In genomic region chr17:86263985-86264649, GRCm38 (mm10) we compare ENCODE assay signal across 26 mouse cellular contexts.
DNase-seq lines count a peak whose midpoint lies in the region; ATAC-seq lines count a peak whose summit lies in the region.
"Had no signal": no experiment of that assay in that cellular context is flagged by ENCODE, and none has a peak within 500 bp of the region (broad histone marks: within the 10 kb centered on the region; RNA-seq: fewer than 3 reads in every experiment).

No protein-coding gene starts in this region.

- H3K27me3 ChIP-seq in kidney, embryonic 14.5 days (ENCODE audit: control insufficient read depth, insufficient read depth, low read length): no peaks in the 10 kb centered on the region
- H3K27me3 ChIP-seq: embryonic facial prominence, embryonic 15.5 days; heart, embryonic 12.5 days; limb, embryonic 13.5 days; liver, embryonic 12.5 days; neural tube, embryonic 15.5 days had no signal

- H3K9ac ChIP-seq in kidney, embryonic 14.5 days (ENCODE audit: low read depth, low read length): no peak overlapping the region
- H3K9ac ChIP-seq: embryonic facial prominence, embryonic 15.5 days; heart, embryonic 12.5 days; limb, embryonic 13.5 days; liver, embryonic 12.5 days; neural tube, embryonic 15.5 days had no signal

- no peak overlapping the region for H3K4me2 ChIP-seq in kidney, embryonic 14.5 days (replicated peaks; ENCODE audit: low read depth, low read length)
- H3K4me2 ChIP-seq: embryonic facial prominence, embryonic 15.5 days; heart, embryonic 12.5 days; limb, embryonic 13.5 days; liver, embryonic 12.5 days; neural tube, embryonic 15.5 days had no signal

- peak; percentile 44 for DNase-seq in cerebellum, adult 11 months
- no peak for DNase-seq in cerebellum, postnatal 10 days
- DNase-seq in frontal cortex, postnatal 14 days (ENCODE audit: low spot score in 2 of 2): no peak
- peak; percentile 63 for DNase-seq in brain, adult 2 months (ENCODE audit: low read depth, low spot score)
- peak; percentile 59 to 65 for DNase-seq in cerebellum, postnatal 25 days
- DNase-seq in thymus, postnatal 36 days: no peak
- DNase-seq: adrenal gland, adult 8-10 months; gastrocnemius, postnatal 10 days; heart, adult 18-20 months; heart, postnatal 14 days; kidney, adult 8-10 months; kidney, postnatal 14 days; layer of hippocampus, postnatal 36 days; lung, adult 18-20 months; lung, postnatal 10 days; right cerebral cortex, postnatal 4 days; thymus, postnatal 25 days had no signal

- no peak overlapping the region for H3K4me3 ChIP-seq in kidney, embryonic 14.5 days (ENCODE audit: low read length)
- H3K4me3 ChIP-seq: embryonic facial prominence, embryonic 15.5 days; heart, embryonic 12.5 days; limb, embryonic 13.5 days; liver, embryonic 12.5 days; midbrain, embryonic 10.5 days; neural tube, embryonic 15.5 days had no signal

- H3K4me1 ChIP-seq in kidney, embryonic 14.5 days (ENCODE audit: control insufficient read depth, insufficient read depth, low read length): peaks cover 11% of the 10 kb centered on the region; the same call in 1 of the 2 replicates
- H3K4me1 ChIP-seq: liver, embryonic 12.5 days; midbrain, embryonic 10.5 days had no signal

- H3K9me3 ChIP-seq in kidney, embryonic 14.5 days (ENCODE audit: control insufficient read depth, low read length): no peaks in the 10 kb centered on the region
- H3K9me3 ChIP-seq: embryonic facial prominence, embryonic 15.5 days; heart, embryonic 12.5 days; limb, embryonic 13.5 days; liver, embryonic 12.5 days; midbrain, embryonic 10.5 days; neural tube, embryonic 15.5 days had no signal

- 0 out of 2 replicates have a peak, but pooled peaks have one; percentile 31 for ATAC-seq in frontal cortex, adult (ENCODE audit: low TSS enrichment)
- ATAC-seq in kidney, embryonic 14.5 days (ENCODE audit: low FRiP score, low TSS enrichment): no peak; the same call in 1 of the 2 replicates
- ATAC-seq: activated CD4-positive, CD25-positive, alpha-beta regulatory T cell, adult 4 months; liver, embryonic 12.5 days had no signal

- no peak overlapping the region for H3K27ac ChIP-seq in kidney, embryonic 14.5 days (ENCODE audit: low read depth, low read length)
- H3K27ac ChIP-seq: embryonic facial prominence, embryonic 15.5 days; limb, embryonic 13.5 days; liver, embryonic 12.5 days; midbrain, embryonic 10.5 days; neural tube, embryonic 15.5 days had no signal

- H3K36me3 ChIP-seq in kidney, embryonic 14.5 days (ENCODE audit: control insufficient read depth, insufficient read depth, low read length): no peaks in the 10 kb centered on the region
- H3K36me3 ChIP-seq: embryonic facial prominence, embryonic 15.5 days; heart, embryonic 12.5 days; limb, embryonic 13.5 days; liver, embryonic 12.5 days; midbrain, embryonic 10.5 days; neural tube, embryonic 15.5 days had no signal

- WGBS in kidney, embryonic 14.5 days: 74% methylated on average over 11 of the region's 11 CpGs

Comparison
In these comparisons a context has a peak if more than half of its experiments do, and no peak if none do; other contexts are left out.
1. DNase-seq: peak in cerebellum, adult 11 months (single experiment), brain, adult 2 months (single experiment) and cerebellum, postnatal 25 days (2 of 2); none in cerebellum, postnatal 10 days (0 of 2), frontal cortex, postnatal 14 days (0 of 2) and thymus, postnatal 36 days (0 of 2).